Mouse (Mus musculus) heart, postnatal 0 days (tissue): ENCODE data around the gene Cst13. TPM values are rescaled to one million over a fixed set of nuclear protein-coding genes. Genes with fewer than 3 reads are reported as not detected.

Experiments used
- ATAC-seq: fragments of 200-750 bp; cut with Nextera tagmentation; 2 replicates; pipeline ENCODE4 v1.8.0; 2017; ENCODE audit warnings: low read depth, moderate number of reproducible peaks, moderate library complexity; ENCODE audit not compliant: insufficient read depth
- DNase-seq: peaks from one replicate; pipeline ENCODE4 v3.0.0-alpha.2; 2016; ENCODE audit warnings: low spot score
- H3K27ac ChIP-seq: fragments of 300-500 bp; sonication (generic); 2 replicates; pipeline ENCODE4 v1.5.1; 2014; ENCODE audit warnings: low read depth, mild to moderate bottlenecking
- H3K27me3 ChIP-seq: fragments of 300-500 bp; sonication (generic); 2 replicates; pipeline ENCODE4 v1.6.1; 2014; ENCODE audit warnings: low read length, mixed read lengths; ENCODE audit not compliant: control insufficient read depth, insufficient read depth
- H3K36me3 ChIP-seq: fragments of 300-500 bp; sonication (generic); replicated peaks from 2 replicates; pipeline ENCODE4 v1.6.1; 2014; ENCODE audit warnings: low read length, mixed read lengths; ENCODE audit not compliant: control insufficient read depth, insufficient read depth
- H3K4me1 ChIP-seq: fragments of 300-500 bp; sonication (generic); 2 replicates; pipeline ENCODE4 v1.6.1; 2014; ENCODE audit warnings: antibody characterized with exemption; ENCODE audit not compliant: control insufficient read depth, insufficient read depth
- H3K4me2 ChIP-seq: fragments of 300-500 bp; sonication (generic); 2 replicates; pipeline ENCODE4 v1.6.1; 2014; ENCODE audit warnings: low read depth, mild to moderate bottlenecking, low read length, moderate library complexity
- H3K4me3 ChIP-seq: fragments of 300-500 bp; sonication (generic); 2 replicates; pipeline ENCODE4 v1.5.1; 2014; ENCODE audit warnings: low read depth, low read length
- H3K9ac ChIP-seq: fragments of 300-500 bp; sonication (generic); replicated peaks from 2 replicates; pipeline ENCODE4 v1.6.1; 2014; ENCODE audit warnings: low read depth, low read length, mixed read lengths
- H3K9me3 ChIP-seq: fragments of 300-500 bp; sonication (generic); replicated peaks from 2 replicates; pipeline ENCODE4 v1.6.1; 2016; ENCODE audit warnings: low read length; ENCODE audit not compliant: control insufficient read depth
- CTCF ChIP-seq: IDR thresholded peaks from 2 replicates; pipeline ENCODE4 v1.5.1; 2016; ENCODE audit warnings: antibody characterized with exemption, control low read depth, low read depth
- EP300 ChIP-seq: IDR thresholded peaks from 2 replicates; pipeline ENCODE4 v1.6.1; 2016; ENCODE audit warnings: antibody characterized with exemption, low read depth
- WGBS: fragments of 180-500 bp; shearing (Covaris S2); extraction: QIAGEN DNeasy Blood & Tissue Kit; methylation state at CpG from one replicate; pipeline ENCODE4 v1.1.7; 2014; 5-methylcytosine and 5-hydroxymethylcytosine counted together
- polyA plus RNA-seq: library from polyadenylated mRNA; unstranded; fragments of >200 nt; fragmentation: Nextera tagmentation; extraction: Ambion mirVana; gene quantifications from 2 replicates; pipeline ENCODE4 v1.2.1, GENCODE M21; 2015
- total RNA-seq: library from RNA; depleted of rRNA; stranded (reverse); fragments of >200 nt; gene quantifications from 2 replicates; pipeline ENCODE4 v1.2.3, GENCODE M21; 2014; ENCODE audit warnings: low replicate concordance

Gene Cst13
- total and polyA plus RNA-seq, 2 experiments from 2014 or later: not detected

- 72% methylated on average over 6 of the region's 6 CpGs for WGBS
- Histone ChIP-seq H3K4me3 (no peak overlapping the region), H3K9me3 (no peaks in the 10 kb centered on the region), H3K4me1 (peaks cover under 1% of the 10 kb centered on the region; the same call in 1 of the 2 replicates), H3K9ac (no peak overlapping the region), H3K27me3 (no peaks in the 10 kb centered on the region), H3K27ac (no peak overlapping the region), H3K36me3 (no peaks in the 10 kb centered on the region), H3K4me2 (no peak overlapping the region)
- TF ChIP-seq CTCF (no peak), EP300 (no peak)
- no peak for DNase-seq
- ATAC-seq: no peak
Observed at GRCm38 (mm10) chr2:148806696-148807095, 13.2 kb upstream of the Cst13 start.

- no peak overlapping the region for H3K9ac ChIP-seq
- no peaks in the 10 kb centered on the region for H3K27me3 ChIP-seq
- H3K9me3 ChIP-seq: no peaks in the 10 kb centered on the region
- no peak overlapping the region for H3K4me2 ChIP-seq
- H3K4me1 ChIP-seq: no peaks in the 10 kb centered on the region
- DNase-seq (no peak), ATAC-seq (no peak)
- TF ChIP-seq CTCF: no peak
- TF ChIP-seq EP300: no peak
- H3K27ac ChIP-seq: no peak overlapping the region
- no peaks in the 10 kb centered on the region for H3K36me3 ChIP-seq
- WGBS: 37% methylated on average over 1 of the region's 1 CpGs
- H3K4me3 ChIP-seq: no peak overlapping the region
Observed at GRCm38 (mm10) chr2:148825986-148826385, 6.1 kb downstream of the Cst13 start.

GRCm38 (mm10) chr2:148834912-148835311 is 15.0 kb downstream of the Cst13 start, which contains the start of gene Cst9:
Gene Cst9, plus strand, starts transcription at chr2:148835147.
- H3K27me3 ChIP-seq: no peaks in the 10 kb centered on the region
- DNase-seq (no peak), ATAC-seq (no peak)

DNA sequence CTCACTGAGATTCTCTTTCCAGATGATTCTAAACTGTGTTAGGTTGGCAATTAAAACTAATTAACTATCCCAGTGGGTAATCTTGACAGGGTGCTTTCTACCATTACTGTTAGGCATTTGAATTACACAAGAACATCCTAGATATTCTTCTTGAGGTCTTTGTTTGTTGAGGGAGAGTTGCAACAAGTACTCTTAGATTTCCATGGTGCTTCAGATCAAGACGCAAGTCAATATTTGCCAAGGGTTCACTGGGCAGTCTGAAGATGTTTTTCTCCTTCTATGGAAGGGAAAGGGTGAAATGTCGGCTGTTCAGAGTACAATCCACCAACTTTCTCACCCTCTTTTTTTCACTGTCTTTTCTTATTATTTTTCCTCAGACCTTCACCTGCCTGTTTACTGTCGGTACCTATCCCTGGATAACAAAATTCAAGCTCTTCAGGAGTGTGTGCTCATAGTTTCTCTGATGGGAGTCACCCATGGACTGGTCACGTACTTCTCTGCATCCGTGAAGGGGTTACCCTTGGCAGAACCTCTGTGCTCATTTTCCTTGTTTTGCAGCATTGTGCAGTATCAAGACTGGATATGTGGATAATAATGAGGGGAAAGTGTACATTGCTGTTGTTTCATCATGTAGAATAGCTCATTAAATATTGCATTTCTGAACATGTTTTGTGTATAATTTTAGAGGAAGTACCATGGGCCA is 18.3 kb downstream of the Cst13 start:
- H3K36me3 ChIP-seq: no peaks in the 10 kb centered on the region
- TF ChIP-seq CTCF: no peak
- no peak overlapping the region for H3K27ac ChIP-seq
- no peaks in the 10 kb centered on the region for H3K9me3 ChIP-seq
- H3K27me3 ChIP-seq: no peaks in the 10 kb centered on the region
- 78% methylated on average over 5 of the region's 5 CpGs for WGBS
- ATAC-seq (no peak), DNase-seq (no peak)
- no peaks in the 10 kb centered on the region for H3K4me1 ChIP-seq
- no peak overlapping the region for H3K4me3 ChIP-seq
- no peak overlapping the region for H3K4me2 ChIP-seq
- no peak overlapping the region for H3K9ac ChIP-seq

More at GRCm38 (mm10) chr2:148834912-148835311, 15.0 kb downstream of the Cst13 start, which contains the start of gene Cst9:
- no peak within 1 kb of the TSS for H3K4me2 ChIP-seq
- no peak within 1 kb of the TSS for H3K27ac ChIP-seq
- WGBS: 54% methylated on average over 4 of the region's 4 CpGs
- TF ChIP-seq EP300 (no peak), CTCF (no peak)
- no peak within 1 kb of the TSS for H3K9ac ChIP-seq
- no peaks in the 10 kb centered on the region for H3K36me3 ChIP-seq
- no peak within 1 kb of the TSS for H3K4me3 ChIP-seq
- no peaks in the 10 kb centered on the region for H3K4me1 ChIP-seq
- H3K9me3 ChIP-seq: no peaks in the 10 kb centered on the region

DNA sequence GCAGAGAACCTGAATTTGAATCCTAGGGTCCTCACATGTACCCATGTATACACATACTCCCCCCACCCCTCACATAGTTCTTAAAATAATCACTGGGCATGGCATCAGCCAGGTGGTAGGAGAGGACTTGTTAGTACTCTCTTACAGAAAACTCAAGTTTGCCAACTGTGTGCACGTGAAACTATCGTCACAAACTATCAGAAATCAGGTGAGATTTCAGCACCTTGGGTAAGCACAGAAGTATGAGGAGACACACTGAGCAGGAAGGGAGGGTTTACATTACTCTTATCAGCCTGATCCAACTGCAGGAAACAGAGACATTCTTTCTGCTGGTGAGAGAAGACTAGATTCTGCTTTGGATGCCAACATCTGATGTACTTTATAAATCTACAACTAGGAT is 19.3 kb downstream of the Cst13 start:
- Histone ChIP-seq H3K27ac (no peak overlapping the region), H3K4me2 (no peak overlapping the region), H3K9me3 (no peaks in the 10 kb centered on the region), H3K27me3 (no peaks in the 10 kb centered on the region), H3K9ac (no peak overlapping the region), H3K4me3 (no peak overlapping the region), H3K36me3 (no peaks in the 10 kb centered on the region), H3K4me1 (no peaks in the 10 kb centered on the region)
- ATAC-seq: no peak
- no peak for DNase-seq
- WGBS: 38% methylated on average over 2 of the region's 2 CpGs
- no peak for TF ChIP-seq EP300
- TF ChIP-seq CTCF: no peak
